Comparison of ENCODE assay signal across 13 mouse cellular contexts in genomic region chr11:59694533-59694932, GRCm38 (mm10). TPM values are rescaled to one million over a fixed set of nuclear protein-coding genes. Genes with fewer than 3 reads are reported as not detected.
A peak's percentile ranks its signal among the peaks of the same experiment; 100 is the strongest.
DNase-seq lines count a peak whose midpoint lies in the region; ATAC-seq and TF ChIP-seq lines count a peak whose summit lies in the region.
"Had no signal": no experiment of that assay in that cellular context is flagged by ENCODE, and none has a peak within 500 bp of the region (broad histone marks: within the 10 kb centered on the region; RNA-seq: fewer than 3 reads in every experiment).

No protein-coding gene starts in this region.

- no peaks in the 10 kb centered on the region for H3K27me3 ChIP-seq in forebrain, embryonic 14.5 days (replicated peaks; ENCODE audit: control insufficient read depth, insufficient read depth, low read length)
- no peaks in the 10 kb centered on the region for H3K27me3 ChIP-seq in forebrain, embryonic 16.5 days (replicated peaks; ENCODE audit: control insufficient read depth, insufficient read depth, low read length)
- H3K27me3 ChIP-seq in midbrain, postnatal 0 days (ENCODE audit: insufficient read depth, low read length): no peaks in the 10 kb centered on the region
- H3K27me3 ChIP-seq in midbrain, embryonic 16.5 days (ENCODE audit: control insufficient read depth, insufficient read depth, low read depth, low read length): no peaks in the 10 kb centered on the region
- H3K27me3 ChIP-seq in heart, postnatal 0 days (ENCODE audit: control insufficient read depth, insufficient read depth, low read length): no peaks in the 10 kb centered on the region
- H3K27me3 ChIP-seq: hindbrain, embryonic 15.5 days; limb, embryonic 12.5 days; midbrain, embryonic 12.5 days had no signal

- H3K9me3 ChIP-seq in forebrain, embryonic 14.5 days (replicated peaks; ENCODE audit: control insufficient read depth, low read length): no peaks in the 10 kb centered on the region
- H3K9me3 ChIP-seq in forebrain, embryonic 16.5 days (ENCODE audit: control insufficient read depth, low read length): no peaks in the 10 kb centered on the region
- H3K9me3 ChIP-seq in midbrain, postnatal 0 days (ENCODE audit: low read length): no peaks in the 10 kb centered on the region
- no peaks in the 10 kb centered on the region for H3K9me3 ChIP-seq in midbrain, embryonic 16.5 days (replicated peaks; ENCODE audit: control insufficient read depth, low read length, poor library complexity, severe bottlenecking)
- no peaks in the 10 kb centered on the region for H3K9me3 ChIP-seq in heart, postnatal 0 days (replicated peaks; ENCODE audit: control insufficient read depth, low read length)
- H3K9me3 ChIP-seq: hindbrain, embryonic 15.5 days; limb, embryonic 12.5 days; midbrain, embryonic 12.5 days had no signal

- WGBS in forebrain, embryonic 14.5 days: 79% methylated on average over 1 of the region's 1 CpGs
- WGBS in forebrain, embryonic 16.5 days: 59% methylated on average over 1 of the region's 1 CpGs
- 73% methylated on average over 1 of the region's 1 CpGs for whole genome bisulfite sequencing in midbrain, postnatal 0 days
- WGBS in midbrain, embryonic 16.5 days: 94% methylated on average over 1 of the region's 1 CpGs
- 18% methylated on average over 1 of the region's 1 CpGs for WGBS in heart, postnatal 0 days

- no peak overlapping the region for H3K27ac ChIP-seq in forebrain, embryonic 14.5 days (ENCODE audit: low read depth, low read length)
- no peak overlapping the region for H3K27ac ChIP-seq in forebrain, embryonic 16.5 days (ENCODE audit: low read length)
- no peak overlapping the region for H3K27ac ChIP-seq in midbrain, postnatal 0 days (ENCODE audit: low read depth, low read length)
- H3K27ac ChIP-seq in midbrain, embryonic 16.5 days (ENCODE audit: low read length): no peak overlapping the region
- no peak overlapping the region for H3K27ac ChIP-seq in heart, postnatal 0 days (ENCODE audit: low read depth)
- H3K27ac ChIP-seq: hindbrain, embryonic 15.5 days; limb, embryonic 12.5 days; midbrain, embryonic 12.5 days had no signal

- ATAC-seq in forebrain, embryonic 14.5 days: no peak
- no peak for ATAC-seq in forebrain, embryonic 16.5 days
- ATAC-seq in midbrain, postnatal 0 days (ENCODE audit: low FRiP score): no peak
- no peak for ATAC-seq in midbrain, embryonic 16.5 days
- 0 out of 2 replicates have a peak, but pooled peaks have one; percentile 33 for ATAC-seq in heart, postnatal 0 days (ENCODE audit: insufficient read depth, low read depth)
- no peak for ATAC-seq in erythroid progenitor cell, adult 5-6 weeks (replicated peaks; ENCODE audit: low FRiP score, poor library complexity, severe bottlenecking)

- H3K36me3 ChIP-seq in forebrain, embryonic 14.5 days (ENCODE audit: control insufficient read depth, insufficient read depth, low read length): peaks cover 34% of the 10 kb centered on the region
- H3K36me3 ChIP-seq in forebrain, embryonic 16.5 days (ENCODE audit: control insufficient read depth, insufficient read depth): peaks cover 5% of the 10 kb centered on the region; the same call in 1 of the 2 replicates
- H3K36me3 ChIP-seq in midbrain, postnatal 0 days (ENCODE audit: insufficient read depth, low read length): peaks cover 25% of the 10 kb centered on the region
- H3K36me3 ChIP-seq in midbrain, embryonic 16.5 days (ENCODE audit: control insufficient read depth, insufficient read depth, low read length): peaks cover 4% of the 10 kb centered on the region; the same call in 1 of the 2 replicates
- H3K36me3 ChIP-seq in heart, postnatal 0 days (replicated peaks; ENCODE audit: control insufficient read depth, insufficient read depth, low read length): peaks cover 36% of the 10 kb centered on the region

- TF ChIP-seq CTCF in midbrain, postnatal 0 days (IDR thresholded peaks at IDR 0.05): no peak
- TF ChIP-seq CTCF in heart, postnatal 0 days (IDR thresholded peaks at IDR 0.05; ENCODE audit: low read depth): no peak

- peak; percentile 55 for DNase-seq in forebrain, embryonic 14.5 days (ENCODE audit: low spot score)
- peak; percentile 54 for DNase-seq in midbrain, postnatal 0 days (ENCODE audit: low spot score)
- peak; percentile 45 for DNase-seq in heart, postnatal 0 days (ENCODE audit: low spot score)
- DNase-seq in lung, postnatal 36 days: peak; percentile 79
- DNase-seq in left cerebral cortex, adult 9 months (ENCODE audit: low spot score in 2 of 2): no peak
- DNase-seq: thymus, adult 2 months had no signal

- peaks cover 4% of the 10 kb centered on the region; the same call in 1 of the 2 replicates for H3K4me1 ChIP-seq in forebrain, embryonic 14.5 days (ENCODE audit: control insufficient read depth, insufficient read depth, low read length)
- peaks cover 13% of the 10 kb centered on the region for H3K4me1 ChIP-seq in forebrain, embryonic 16.5 days (replicated peaks; ENCODE audit: control insufficient read depth, insufficient read depth, low read length)
- no peaks in the 10 kb centered on the region for H3K4me1 ChIP-seq in midbrain, postnatal 0 days (ENCODE audit: insufficient read depth, low read length)
- 0 out of 2 replicates have a peak, but pooled peaks cover 3% of the 10 kb centered on the region for H3K4me1 ChIP-seq in midbrain, embryonic 16.5 days (ENCODE audit: control insufficient read depth, insufficient read depth, low read length)
- H3K4me1 ChIP-seq in heart, postnatal 0 days (ENCODE audit: control insufficient read depth, insufficient read depth): peaks cover 24% of the 10 kb centered on the region
- H3K4me1 ChIP-seq: limb, embryonic 12.5 days; midbrain, embryonic 12.5 days had no signal

- no peak for TF ChIP-seq EP300 in heart, postnatal 0 days (IDR thresholded peaks at IDR 0.05; ENCODE audit: low read depth)

- H3K4me3 ChIP-seq in forebrain, embryonic 14.5 days (ENCODE audit: low read depth, low read length): no peak overlapping the region
- no peak overlapping the region for H3K4me3 ChIP-seq in forebrain, embryonic 16.5 days (replicated peaks; ENCODE audit: low read length)
- no peak overlapping the region for H3K4me3 ChIP-seq in midbrain, postnatal 0 days (ENCODE audit: low read depth, low read length)
- no peak overlapping the region for H3K4me3 ChIP-seq in midbrain, embryonic 16.5 days (ENCODE audit: low read depth, low read length)
- H3K4me3 ChIP-seq in heart, postnatal 0 days (ENCODE audit: low read depth, low read length): no peak overlapping the region
- H3K4me3 ChIP-seq: erythroblast, embryonic 14.5 days; hindbrain, embryonic 15.5 days; limb, embryonic 12.5 days; midbrain, embryonic 12.5 days had no signal

- no peak overlapping the region for H3K9ac ChIP-seq in forebrain, embryonic 14.5 days (ENCODE audit: low read length)
- H3K9ac ChIP-seq in forebrain, embryonic 16.5 days (replicated peaks; ENCODE audit: low read depth, low read length): no peak overlapping the region
- H3K9ac ChIP-seq in midbrain, postnatal 0 days (replicated peaks; ENCODE audit: low read length, poor library complexity, severe bottlenecking): no peak overlapping the region
- no peak overlapping the region for H3K9ac ChIP-seq in midbrain, embryonic 16.5 days (ENCODE audit: low read depth, low read length)
- H3K9ac ChIP-seq in heart, postnatal 0 days (replicated peaks; ENCODE audit: low read depth, low read length): no peak overlapping the region
- H3K9ac ChIP-seq: hindbrain, embryonic 15.5 days; limb, embryonic 12.5 days; midbrain, embryonic 12.5 days had no signal

- no peak overlapping the region for H3K4me2 ChIP-seq in forebrain, embryonic 14.5 days (ENCODE audit: low read length)
- no peak overlapping the region for H3K4me2 ChIP-seq in forebrain, embryonic 16.5 days (ENCODE audit: low read length)
- H3K4me2 ChIP-seq in midbrain, postnatal 0 days (ENCODE audit: low read depth, low read length, poor library complexity, severe bottlenecking): no peak overlapping the region
- H3K4me2 ChIP-seq in midbrain, embryonic 16.5 days (ENCODE audit: low read length): no peak overlapping the region
- H3K4me2 ChIP-seq in heart, postnatal 0 days (ENCODE audit: low read depth, low read length): no peak overlapping the region
- H3K4me2 ChIP-seq: hindbrain, embryonic 15.5 days; limb, embryonic 12.5 days; midbrain, embryonic 12.5 days had no signal

RNA-seq across cellular contexts. Expression of gene Mprip, which starts 33.4 kb away (rescaled TPM):
- polyA plus RNA-seq in forebrain, embryonic 14.5 days (2014; fragmentation: Nextera tagmentation; extraction: Ambion mirVana): 55.6 and 63.4 TPM in 2 replicates
- polyA plus RNA-seq in forebrain, embryonic 16.5 days (2015; fragmentation: Nextera tagmentation; extraction: Ambion mirVana): 51.7 and 51.9 TPM in 2 replicates
- 157 and 172 TPM in 2 replicates for total RNA-seq in midbrain, postnatal 0 days (2014; rRNA removed)
- polyA plus RNA-seq in midbrain, postnatal 0 days (2015; fragmentation: Nextera tagmentation; extraction: Ambion mirVana): 49.3 and 53.3 TPM in 2 replicates
- 35.8 and 39.2 TPM in 2 replicates for polyA plus RNA-seq in midbrain, embryonic 16.5 days (2015; fragmentation: Nextera tagmentation; extraction: Ambion mirVana)
- total RNA-seq in heart, postnatal 0 days (2014; rRNA removed; ENCODE audit: low replicate concordance): 132 and 135 TPM in 2 replicates
- 32.5 and 35.9 TPM in 2 replicates for polyA plus RNA-seq in heart, postnatal 0 days (2015; fragmentation: Nextera tagmentation; extraction: Ambion mirVana)
- total RNA-seq in erythroid progenitor cell, adult 5-6 weeks (2015; ENCODE audit: low replicate concordance): 21.4 and 38.2 TPM in 2 replicates
- total RNA-seq in erythroid progenitor cell, adult 5-6 weeks (2017; ENCODE audit: low replicate concordance): 20.7 and 44.4 TPM in 2 replicates

Comparison
In these comparisons a context has a peak if more than half of its experiments do, and no peak if none do; other contexts are left out.
1. DNase-seq: peak in forebrain, embryonic 14.5 days (single experiment), midbrain, postnatal 0 days (single experiment), heart, postnatal 0 days (single experiment) and lung, postnatal 36 days (single experiment); none in left cerebral cortex, adult 9 months (0 of 2).